Mouse (Mus musculus) liver, embryonic 14.5 days (tissue): ENCODE data around the gene Ints5.

Source experiments
- CTCF ChIP-seq: IDR thresholded peaks from 2 replicates; pipeline ENCODE4 v1.5.1; 2016; ENCODE audit warnings: antibody characterized with exemption, low read depth, control low read depth
- EP300 ChIP-seq: IDR thresholded peaks from 2 replicates; pipeline ENCODE4 v1.6.1; 2016; ENCODE audit warnings: antibody characterized with exemption, low read depth

GRCm38 (mm10) chr19:8942276-8942964 lies 49.6 kb downstream of the Ints5 start:
- no peak for TF ChIP-seq CTCF
- no peak for TF ChIP-seq EP300
